Mouse (Mus musculus) midbrain, embryonic 11.5 days (tissue): ENCODE results near the gene Tm9sf4. TPM values are rescaled to one million over a fixed set of nuclear protein-coding genes. Genes with fewer than 3 reads are reported as not detected.

ENCODE experiments used
- ATAC-seq: fragments of 200-750 bp; cut with Nextera tagmentation; 2 replicates; pipeline ENCODE4 v1.8.0; 2017; ENCODE audit warnings: moderate TSS enrichment, moderate library complexity; ENCODE audit not compliant: low FRiP score
- DNase-seq: peaks from one replicate; pipeline ENCODE4 v3.0.0; 2015; ENCODE audit warnings: low spot score; ENCODE audit errors: missing footprints
- H3K27ac ChIP-seq: fragments of 300-500 bp; sonication (generic); 2 replicates; pipeline ENCODE4 v1.5.1; 2014; ENCODE audit warnings: low read depth, low read length
- H3K27me3 ChIP-seq: fragments of 300-500 bp; sonication (generic); 2 replicates; pipeline ENCODE4 v1.6.1; 2014; ENCODE audit warnings: mild to moderate bottlenecking, low read length, moderate library complexity, mixed read lengths; ENCODE audit not compliant: control insufficient read depth, insufficient read depth
- H3K36me3 ChIP-seq: fragments of 300-500 bp; sonication (generic); 2 replicates; pipeline ENCODE4 v1.6.1; 2014; ENCODE audit warnings: mild to moderate bottlenecking, low read length, moderate library complexity, mixed read lengths; ENCODE audit not compliant: control insufficient read depth, insufficient read depth
- H3K4me1 ChIP-seq: fragments of 300-500 bp; sonication (generic); 2 replicates; pipeline ENCODE4 v1.6.1; 2014; ENCODE audit warnings: low read length; ENCODE audit not compliant: control insufficient read depth, insufficient read depth
- H3K4me2 ChIP-seq: fragments of 300-500 bp; sonication (generic); 2 replicates; pipeline ENCODE4 v1.6.1; 2014; ENCODE audit warnings: mild to moderate bottlenecking, moderate library complexity
- H3K4me3 ChIP-seq: fragments of 300-500 bp; sonication (generic); 2 replicates; pipeline ENCODE4 v1.5.1; 2014; ENCODE audit warnings: low read depth, low read length
- H3K9ac ChIP-seq: fragments of 300-500 bp; sonication (generic); 2 replicates; pipeline ENCODE4 v1.6.1; 2014; ENCODE audit warnings: low read length
- H3K9me3 ChIP-seq: fragments of 300-500 bp; sonication (generic); 2 replicates; pipeline ENCODE4 v1.6.1; 2016; ENCODE audit warnings: low read length; ENCODE audit not compliant: control insufficient read depth
- WGBS: fragments of 180-500 bp; shearing (Covaris S2); extraction: QIAGEN DNeasy Blood & Tissue Kit; methylation state at CpG from one replicate; pipeline ENCODE4 v1.1.7; 2014; 5-methylcytosine and 5-hydroxymethylcytosine counted together
- polyA plus RNA-seq: library from polyadenylated mRNA; unstranded; fragments of >200 nt; fragmentation: Nextera tagmentation; extraction: Ambion mirVana; gene quantifications from 2 replicates; pipeline ENCODE4 v1.2.1, GENCODE M21; 2014

The Tm9sf4 gene
- polyA plus RNA-seq, 1 experiment from 2014 or later = 85.9 TPM

DNA sequence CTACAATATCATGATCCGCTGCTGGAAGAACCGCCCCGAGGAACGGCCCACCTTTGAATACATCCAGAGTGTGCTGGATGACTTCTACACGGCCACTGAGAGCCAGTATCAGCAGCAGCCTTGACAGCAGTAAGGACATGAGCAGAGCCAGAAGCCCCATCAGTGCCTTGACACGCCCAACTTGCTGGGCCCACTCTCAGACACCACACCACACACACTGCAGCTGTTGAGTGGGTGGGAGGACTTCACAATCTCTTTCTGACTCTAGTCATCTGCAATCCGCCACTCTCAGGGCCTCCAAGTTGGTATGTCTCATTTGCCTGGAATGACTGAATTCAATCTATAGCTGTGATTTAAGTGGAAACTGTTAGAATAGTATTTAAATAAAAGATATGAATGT lies 10.1 kb upstream of the Tm9sf4 start:
- 86% methylated on average over 7 of the region's 7 CpGs for WGBS
- ATAC-seq = no peak
- H3K4me1 ChIP-seq = no peaks in the 10 kb centered on the region
- no peak overlapping the region for H3K9ac ChIP-seq
- H3K9me3 ChIP-seq = no peaks in the 10 kb centered on the region
- no peak overlapping the region for H3K4me3 ChIP-seq
- no peak for DNase-seq
- H3K27me3 ChIP-seq = no peaks in the 10 kb centered on the region
- H3K27ac ChIP-seq = no peak overlapping the region
- no peaks in the 10 kb centered on the region for H3K36me3 ChIP-seq
- H3K4me2 ChIP-seq = no peak overlapping the region

DNA sequence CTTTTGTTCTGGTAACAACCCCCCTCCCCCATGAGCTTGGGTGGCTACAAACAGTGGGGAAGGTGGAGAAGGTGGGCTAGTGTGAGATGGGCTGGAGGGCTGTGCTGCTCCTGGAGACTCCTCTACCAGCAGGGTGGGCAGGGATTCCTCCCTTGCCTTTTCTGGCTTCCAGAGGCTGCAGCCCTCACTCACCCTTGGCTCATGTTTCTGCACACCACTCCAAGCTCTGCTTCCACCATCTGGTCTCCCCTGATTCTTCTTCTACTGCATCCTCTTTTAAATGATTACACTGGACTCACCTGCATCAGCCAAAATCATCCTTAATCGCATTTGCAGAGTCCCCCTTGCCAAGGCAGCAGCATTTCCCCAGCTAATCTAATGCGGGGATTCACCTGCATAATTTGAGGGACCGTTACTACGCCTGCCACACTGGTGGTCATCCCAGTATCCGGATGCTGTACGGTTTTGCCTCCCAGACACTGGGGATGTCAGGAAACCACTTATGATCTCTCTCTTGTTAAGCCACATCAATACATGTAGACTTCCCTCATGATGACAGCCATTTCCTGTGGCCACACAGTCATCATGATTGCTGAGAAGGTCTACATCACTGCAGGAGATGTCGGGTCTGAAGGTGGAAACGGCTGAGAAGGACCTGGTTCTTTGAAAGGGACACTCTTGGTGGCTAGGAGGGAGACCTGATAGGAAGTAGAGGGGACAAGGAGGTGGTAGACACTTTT lies 9.0 kb upstream of the Tm9sf4 start:
- Histone ChIP-seq H3K9me3 (no peaks in the 10 kb centered on the region), H3K4me2 (no peak overlapping the region), H3K9ac (no peak overlapping the region), H3K27me3 (no peaks in the 10 kb centered on the region), H3K4me1 (no peaks in the 10 kb centered on the region), H3K4me3 (no peak overlapping the region), H3K36me3 (no peaks in the 10 kb centered on the region), H3K27ac (no peak overlapping the region)
- DNase-seq (no peak), ATAC-seq (no peak)
- 84% methylated on average over 8 of the region's 8 CpGs for WGBS

- H3K4me2 ChIP-seq = no peak overlapping the region
- H3K4me3 ChIP-seq = no peak overlapping the region
- ATAC-seq (no peak), DNase-seq (no peak)
- 75% methylated on average over 4 of the region's 4 CpGs for WGBS
- no peaks in the 10 kb centered on the region for H3K9me3 ChIP-seq
- no peaks in the 10 kb centered on the region for H3K36me3 ChIP-seq
- H3K4me1 ChIP-seq = no peaks in the 10 kb centered on the region
- no peak overlapping the region for H3K9ac ChIP-seq
- no peak overlapping the region for H3K27ac ChIP-seq
- no peaks in the 10 kb centered on the region for H3K27me3 ChIP-seq
Measured at GRCm38 (mm10) chr2:153153033-153153450, 8.1 kb upstream of the Tm9sf4 start.

DNA sequence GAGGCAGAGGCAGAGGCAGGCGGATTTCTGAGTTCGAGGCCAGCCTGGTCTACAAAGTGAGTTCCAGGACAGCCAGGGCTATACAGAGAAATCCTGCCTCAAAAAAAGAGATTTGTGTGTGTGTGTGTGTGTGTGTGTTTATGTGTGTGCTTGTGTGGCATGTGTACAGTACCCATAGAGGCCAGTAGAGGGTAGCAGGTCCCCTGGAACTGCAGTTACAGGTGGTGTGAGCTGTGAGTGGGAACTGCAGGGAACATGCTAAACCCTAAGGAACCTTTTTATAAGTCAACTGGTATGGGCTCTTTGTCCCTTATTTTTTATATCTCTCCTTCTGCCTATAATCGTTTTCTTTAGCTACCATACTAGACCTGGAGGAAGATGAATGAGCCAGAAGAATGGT lies 3.8 kb upstream of the Tm9sf4 start:
- Histone ChIP-seq H3K9ac (no peak overlapping the region), H3K4me2 (no peak overlapping the region), H3K27me3 (no peaks in the 10 kb centered on the region), H3K4me1 (peaks cover 4% of the 10 kb centered on the region), H3K4me3 (no peak overlapping the region), H3K27ac (no peak overlapping the region), H3K9me3 (no peaks in the 10 kb centered on the region), H3K36me3 (no peaks in the 10 kb centered on the region)
- ATAC-seq (no peak), DNase-seq (no peak)
- 79% methylated on average over 2 of the region's 3 CpGs for WGBS

- H3K4me1 ChIP-seq = peaks cover 7% of the 10 kb centered on the region
- DNase-seq (no peak), ATAC-seq (no peak)
- no peaks in the 10 kb centered on the region for H3K27me3 ChIP-seq
- no peaks in the 10 kb centered on the region for H3K9me3 ChIP-seq
- H3K4me2 ChIP-seq = no peak overlapping the region
- no peak overlapping the region for H3K27ac ChIP-seq
- H3K36me3 ChIP-seq = no peaks in the 10 kb centered on the region
- H3K9ac ChIP-seq = no peak overlapping the region
- 87% methylated on average over 5 of the region's 5 CpGs for WGBS
- H3K4me3 ChIP-seq = no peak overlapping the region
Measured at GRCm38 (mm10) chr2:153160133-153160532, 970 bp upstream of the Tm9sf4 start.

- Histone ChIP-seq H3K27ac (peak overlapping the region; percentile 87), H3K9me3 (no peaks in the 10 kb centered on the region), H3K4me3 (peak overlapping the region; percentile 89), H3K36me3 (no peaks in the 10 kb centered on the region), H3K4me1 (peaks cover 7% of the 10 kb centered on the region), H3K9ac (peak overlapping the region; percentile 96), H3K27me3 (no peaks in the 10 kb centered on the region), H3K4me2 (peak overlapping the region; percentile 64)
- DNase-seq (no peak), ATAC-seq (peak; percentile 49)
- under 1% methylated on average over 16 of the region's 16 CpGs for WGBS
Measured at GRCm38 (mm10) chr2:153161684-153162080, 579 bp downstream of the Tm9sf4 start.

DNA sequence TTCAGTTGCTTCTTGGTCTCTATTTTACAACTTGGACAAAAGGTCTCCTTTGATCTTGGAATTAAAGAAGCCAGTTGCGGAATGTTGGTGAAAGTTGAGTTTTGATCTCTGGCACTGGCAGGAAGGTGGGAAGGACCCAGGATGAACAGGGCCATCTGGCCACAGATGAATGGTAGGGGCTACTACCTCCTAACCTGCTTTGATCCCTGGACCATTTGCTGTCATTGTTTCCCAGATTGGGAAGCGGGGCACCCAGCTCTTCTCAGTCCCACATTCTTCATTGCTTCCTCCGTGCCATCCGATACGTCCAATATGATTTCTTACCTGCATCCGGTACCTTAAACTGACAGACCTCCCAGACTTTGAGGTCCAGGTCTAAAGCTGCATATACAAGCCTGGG lies 6.0 kb downstream of the Tm9sf4 start:
- H3K27ac ChIP-seq = no peak overlapping the region
- 27% methylated on average over 6 of the region's 6 CpGs for WGBS
- H3K4me1 ChIP-seq = peaks cover 15% of the 10 kb centered on the region
- H3K4me3 ChIP-seq = no peak overlapping the region
- H3K27me3 ChIP-seq = no peaks in the 10 kb centered on the region
- no peak for DNase-seq
- no peak overlapping the region for H3K4me2 ChIP-seq
- no peak overlapping the region for H3K9ac ChIP-seq
- H3K36me3 ChIP-seq = no peaks in the 10 kb centered on the region
- no peak for ATAC-seq
- H3K9me3 ChIP-seq = no peaks in the 10 kb centered on the region

GRCm38 (mm10) chr2:153168134-153168820 lies 7.2 kb downstream of the Tm9sf4 start:
- H3K9ac ChIP-seq = no peak overlapping the region
- H3K27me3 ChIP-seq = no peaks in the 10 kb centered on the region
- H3K4me3 ChIP-seq = no peak overlapping the region
- H3K36me3 ChIP-seq = no peaks in the 10 kb centered on the region
- ATAC-seq = no peak
- H3K9me3 ChIP-seq = no peaks in the 10 kb centered on the region
- no peak for DNase-seq
- no peak overlapping the region for H3K27ac ChIP-seq
- peaks cover 10% of the 10 kb centered on the region for H3K4me1 ChIP-seq
- no peak overlapping the region; the same call in 1 of the 2 replicates for H3K4me2 ChIP-seq
- WGBS = 16% methylated on average over 2 of the region's 2 CpGs

DNA sequence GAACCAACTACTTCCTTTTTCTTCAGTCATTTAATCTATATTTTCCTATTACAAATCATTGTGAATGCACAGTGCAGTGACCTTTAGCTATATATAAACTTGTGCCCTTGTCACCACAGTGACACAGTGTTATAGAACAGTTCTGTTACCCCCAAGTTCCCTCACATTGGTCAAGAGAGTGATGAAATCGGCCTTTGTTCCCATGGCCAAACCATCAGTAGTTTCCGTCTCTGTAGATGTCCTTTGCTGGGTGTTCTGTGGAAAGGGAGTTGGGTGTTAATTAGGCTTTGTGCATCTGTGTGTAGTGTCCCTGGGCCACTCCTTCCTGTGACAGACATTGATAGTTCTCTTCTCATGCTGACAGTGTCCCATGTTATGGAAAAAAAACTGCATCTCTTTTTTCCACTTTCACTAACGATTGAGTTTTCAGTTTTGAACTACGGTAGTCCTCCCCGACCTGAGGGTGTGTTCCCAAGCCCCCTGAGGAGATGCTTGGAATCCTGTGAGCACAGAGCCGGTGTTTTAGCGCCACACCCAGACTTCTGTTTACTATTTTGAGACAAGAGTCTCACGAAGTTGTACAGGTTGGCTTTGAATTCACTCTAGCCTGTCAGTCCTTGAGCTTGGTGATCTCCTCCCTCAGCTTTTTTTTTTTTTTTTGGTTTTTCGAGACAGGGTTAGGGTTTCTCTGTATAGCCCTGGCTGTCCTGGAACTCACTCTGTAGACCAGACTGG lies 9.6 kb downstream of the Tm9sf4 start:
- no peaks in the 10 kb centered on the region for H3K27me3 ChIP-seq
- H3K4me2 ChIP-seq = no peak overlapping the region
- H3K4me3 ChIP-seq = no peak overlapping the region
- H3K9me3 ChIP-seq = no peaks in the 10 kb centered on the region
- no peak for ATAC-seq
- DNase-seq = no peak
- whole genome bisulfite sequencing = 94% methylated on average over 9 of the region's 9 CpGs
- H3K4me1 ChIP-seq = peaks cover 10% of the 10 kb centered on the region
- H3K36me3 ChIP-seq = no peaks in the 10 kb centered on the region
- no peak overlapping the region for H3K9ac ChIP-seq
- no peak overlapping the region for H3K27ac ChIP-seq
